Mouse (Mus musculus): ENCODE measurements around the gene Dtymk. TPM values are rescaled to one million over a fixed set of nuclear protein-coding genes. Genes with fewer than 3 reads are reported as not detected.

The Dtymk gene
- polyA plus RNA-seq, 1 experiment from 2014 or later = 231 TPM

GRCm38 (mm10) chr1:93810011-93810410, 8.3 kb upstream of the Dtymk start:
- 96% methylated on average over 3 of the region's 3 CpGs for WGBS
- Histone ChIP-seq H3K27me3 (ENCODE audit: control insufficient read depth, insufficient read depth, low read depth, low read length) (no peaks in the 10 kb centered on the region), H3K36me3 (ENCODE audit: control insufficient read depth, insufficient read depth, low read length) (peaks cover 64% of the 10 kb centered on the region), H3K9me3 (ENCODE audit: control insufficient read depth, low read length) (no peaks in the 10 kb centered on the region), H3K4me2 (ENCODE audit: low read depth, low read length) (no peak overlapping the region), H3K27ac (ENCODE audit: low read length) (no peak overlapping the region), H3K4me1 (replicated peaks; ENCODE audit: control insufficient read depth, insufficient read depth, low read length) (peaks cover 6% of the 10 kb centered on the region; the same call in 1 of the 2 replicates), H3K9ac (ENCODE audit: low read length) (no peak overlapping the region), H3K4me3 (ENCODE audit: low read length) (no peak overlapping the region)
- no peak for ATAC-seq (ENCODE audit: low read depth)

- 71% methylated on average over 4 of the region's 4 CpGs for WGBS
- no peak for ATAC-seq (ENCODE audit: low read depth)
- no peaks in the 10 kb centered on the region for H3K9me3 ChIP-seq (ENCODE audit: control insufficient read depth, low read length)
Measured at GRCm38 (mm10) chr1:93808871-93809270, 7.1 kb upstream of the Dtymk start.

DNA sequence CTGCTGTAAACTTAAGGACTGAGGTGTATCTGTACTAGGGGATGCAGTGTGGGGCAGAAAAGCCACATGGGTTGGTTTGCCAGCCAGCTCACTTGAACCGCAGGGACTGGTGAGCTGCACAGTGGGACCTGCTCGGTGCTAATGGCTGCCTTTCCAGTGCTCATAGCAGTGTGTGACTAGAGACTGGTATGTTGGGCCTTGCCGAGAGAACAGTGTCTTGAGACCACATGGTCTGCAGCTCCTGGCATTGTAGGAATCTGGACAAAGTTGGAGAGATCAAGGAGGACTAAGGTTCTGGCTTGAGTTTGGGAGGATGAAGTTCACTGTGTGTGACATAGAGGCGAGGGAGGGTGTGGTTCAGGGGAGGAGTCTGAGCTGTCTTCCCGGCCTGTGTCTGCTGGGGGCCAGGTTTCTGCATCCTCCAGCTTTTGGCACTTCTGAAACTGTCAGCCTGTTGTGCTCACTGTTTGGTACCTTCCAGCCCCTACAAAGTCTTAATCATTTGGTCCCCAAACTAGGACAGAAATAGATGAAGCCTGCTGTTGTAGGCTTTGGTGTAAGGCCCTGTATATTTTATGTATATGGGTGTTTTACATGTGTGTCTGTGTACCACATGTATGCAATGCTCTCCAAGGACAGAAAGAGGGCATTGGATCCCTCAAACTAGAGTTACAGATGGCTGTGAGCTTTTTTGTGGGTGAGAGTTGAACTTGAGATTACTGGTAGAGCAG, 3.7 kb upstream of the Dtymk start:
- H3K27me3 ChIP-seq (ENCODE audit: control insufficient read depth, insufficient read depth, low read depth, low read length) = no peaks in the 10 kb centered on the region
- no peaks in the 10 kb centered on the region for H3K9me3 ChIP-seq (ENCODE audit: control insufficient read depth, low read length)
- H3K27ac ChIP-seq (ENCODE audit: low read length) = no peak overlapping the region
- H3K4me2 ChIP-seq (ENCODE audit: low read depth, low read length) = no peak overlapping the region
- peaks cover 35% of the 10 kb centered on the region for H3K36me3 ChIP-seq (ENCODE audit: control insufficient read depth, insufficient read depth, low read length)
- ATAC-seq (ENCODE audit: low read depth) = no peak
- 60% methylated on average over 5 of the region's 5 CpGs for WGBS
- no peak overlapping the region for H3K4me3 ChIP-seq (ENCODE audit: low read length)
- 0 out of 2 replicates have a peak overlapping the region, but pooled peaks have one; percentile 23 for H3K9ac ChIP-seq (ENCODE audit: low read length)
- peaks cover 31% of the 10 kb centered on the region for H3K4me1 ChIP-seq (replicated peaks; ENCODE audit: control insufficient read depth, insufficient read depth, low read length)

More at GRCm38 (mm10) chr1:93808871-93809270, 7.1 kb upstream of the Dtymk start:
- no peak overlapping the region for H3K9ac ChIP-seq (ENCODE audit: low read length)
- peaks cover 13% of the 10 kb centered on the region for H3K4me1 ChIP-seq (replicated peaks; ENCODE audit: control insufficient read depth, insufficient read depth, low read length)
- peaks cover 55% of the 10 kb centered on the region for H3K36me3 ChIP-seq (ENCODE audit: control insufficient read depth, insufficient read depth, low read length)
- no peak overlapping the region for H3K27ac ChIP-seq (ENCODE audit: low read length)
- no peaks in the 10 kb centered on the region for H3K27me3 ChIP-seq (ENCODE audit: control insufficient read depth, insufficient read depth, low read depth, low read length)
- no peak overlapping the region for H3K4me2 ChIP-seq (ENCODE audit: low read depth, low read length)
- H3K4me3 ChIP-seq (ENCODE audit: low read length) = no peak overlapping the region

DNA sequence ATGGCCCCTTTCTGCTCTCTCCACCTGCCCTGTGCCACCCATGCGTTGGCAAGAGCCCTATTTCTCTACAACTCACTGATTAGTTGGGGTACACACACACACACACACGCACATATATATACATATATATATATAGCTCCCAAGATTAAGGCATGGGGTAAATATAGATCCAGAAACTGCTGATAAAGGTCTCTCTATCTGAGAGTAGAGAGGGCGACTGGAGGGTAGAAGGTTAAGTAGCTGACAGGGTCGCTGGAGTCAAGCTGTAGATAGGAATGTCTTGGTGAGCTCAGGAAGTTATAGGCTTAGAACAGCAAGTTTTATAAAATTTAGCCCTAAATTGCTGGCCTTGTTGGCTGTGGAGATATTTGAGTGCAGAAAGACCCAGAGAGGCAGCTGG, 3.1 kb upstream of the Dtymk start:
- Histone ChIP-seq H3K36me3 (ENCODE audit: control insufficient read depth, insufficient read depth, low read length) (peaks cover 33% of the 10 kb centered on the region), H3K9me3 (ENCODE audit: control insufficient read depth, low read length) (no peaks in the 10 kb centered on the region), H3K4me3 (ENCODE audit: low read length) (peak overlapping the region; percentile 85), H3K27ac (ENCODE audit: low read length) (no peak overlapping the region), H3K4me2 (ENCODE audit: low read depth, low read length) (peak overlapping the region; percentile 90), H3K4me1 (replicated peaks; ENCODE audit: control insufficient read depth, insufficient read depth, low read length) (peaks cover 33% of the 10 kb centered on the region), H3K27me3 (ENCODE audit: control insufficient read depth, insufficient read depth, low read depth, low read length) (no peaks in the 10 kb centered on the region), H3K9ac (ENCODE audit: low read length) (peak overlapping the region; percentile 91)
- ATAC-seq (ENCODE audit: low read depth) = no peak
- 70% methylated on average over 4 of the region's 4 CpGs for WGBS

DNA sequence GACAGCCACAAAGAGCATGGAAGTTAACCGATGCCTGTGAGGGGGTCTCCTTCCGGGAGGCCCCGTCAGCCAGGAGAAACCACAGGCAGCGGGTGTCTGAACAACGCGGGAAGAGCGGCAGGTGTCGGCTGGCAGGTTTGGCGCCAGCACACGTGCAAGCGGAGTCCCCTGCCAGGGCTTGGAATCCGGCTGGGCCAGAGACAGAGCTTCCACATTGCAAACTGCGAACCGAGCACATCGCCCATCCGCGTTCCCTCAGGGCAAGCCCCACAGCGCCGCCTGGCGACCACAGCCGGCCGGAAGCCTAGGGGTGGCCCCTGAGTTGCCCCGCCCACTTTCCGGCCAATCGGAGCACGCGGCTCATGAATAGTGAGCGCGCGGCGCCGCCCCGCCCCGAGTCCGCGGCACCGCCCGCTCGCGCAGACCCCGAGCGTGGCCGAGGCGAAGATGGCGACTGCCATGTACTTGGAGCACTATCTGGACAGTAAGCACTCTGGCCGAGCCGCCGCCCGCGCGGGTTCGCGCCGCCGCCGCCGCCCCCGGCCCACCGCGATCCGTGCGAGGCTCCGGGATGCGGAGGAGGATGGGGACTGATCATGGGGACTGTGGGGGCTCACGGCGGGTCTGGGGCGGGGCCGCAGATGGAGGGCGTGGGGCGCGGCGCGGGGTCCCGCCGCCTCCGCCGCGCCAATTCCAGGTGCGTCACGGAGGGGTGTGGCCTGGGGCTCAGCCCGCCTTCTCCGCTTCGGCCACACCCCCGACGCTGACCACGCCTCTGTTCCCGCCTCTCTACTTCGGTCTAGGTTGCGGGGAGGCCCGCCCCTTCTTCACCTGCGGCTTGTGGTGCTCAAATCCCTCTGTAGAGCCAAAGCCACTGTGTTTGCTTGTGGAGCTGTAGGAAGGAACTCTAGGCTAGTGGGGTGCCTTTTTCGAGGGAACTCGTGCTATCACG, 2.1 kb upstream of the Dtymk start, which contains the start of gene Ing5:
Gene Ing5, plus strand, starts transcription at position 410 of the 952 bp plus-strand sequence.
- ATAC-seq (ENCODE audit: low read depth) = peak; percentile 94
- no peaks in the 10 kb centered on the region for H3K27me3 ChIP-seq (ENCODE audit: control insufficient read depth, insufficient read depth, low read depth, low read length)
- H3K4me3 ChIP-seq (ENCODE audit: low read length) = peak within 1 kb of the TSS; percentile 85
- H3K9ac ChIP-seq (ENCODE audit: low read length) = peak within 1 kb of the TSS; percentile 91
- H3K4me1 ChIP-seq (replicated peaks; ENCODE audit: control insufficient read depth, insufficient read depth, low read length) = peaks cover 33% of the 10 kb centered on the region
- under 1% methylated on average over 59 of the region's 94 CpGs for WGBS
- peaks cover 34% of the 10 kb centered on the region for H3K36me3 ChIP-seq (ENCODE audit: control insufficient read depth, insufficient read depth, low read length)
- no peaks in the 10 kb centered on the region for H3K9me3 ChIP-seq (ENCODE audit: control insufficient read depth, low read length)
- peak within 1 kb of the TSS; percentile 90 for H3K4me2 ChIP-seq (ENCODE audit: low read depth, low read length)
- peak within 1 kb of the TSS; percentile 98 for H3K27ac ChIP-seq (ENCODE audit: low read length)

GRCm38 (mm10) chr1:93802771-93803170, 1.0 kb upstream of the Dtymk start:
- Histone ChIP-seq H3K4me2 (ENCODE audit: low read depth, low read length) (peak overlapping the region; percentile 90), H3K9me3 (ENCODE audit: control insufficient read depth, low read length) (no peaks in the 10 kb centered on the region), H3K27ac (ENCODE audit: low read length) (peak overlapping the region; percentile 93; the same call in 1 of the 2 replicates), H3K4me1 (replicated peaks; ENCODE audit: control insufficient read depth, insufficient read depth, low read length) (peaks cover 33% of the 10 kb centered on the region), H3K27me3 (ENCODE audit: control insufficient read depth, insufficient read depth, low read depth, low read length) (no peaks in the 10 kb centered on the region), H3K36me3 (ENCODE audit: control insufficient read depth, insufficient read depth, low read length) (peaks cover 29% of the 10 kb centered on the region), H3K4me3 (ENCODE audit: low read length) (no peak overlapping the region; the same call in 1 of the 2 replicates), H3K9ac (ENCODE audit: low read length) (no peak overlapping the region)
- 75% methylated on average over 5 of the region's 5 CpGs for WGBS
- ATAC-seq (ENCODE audit: low read depth) = no peak

DNA sequence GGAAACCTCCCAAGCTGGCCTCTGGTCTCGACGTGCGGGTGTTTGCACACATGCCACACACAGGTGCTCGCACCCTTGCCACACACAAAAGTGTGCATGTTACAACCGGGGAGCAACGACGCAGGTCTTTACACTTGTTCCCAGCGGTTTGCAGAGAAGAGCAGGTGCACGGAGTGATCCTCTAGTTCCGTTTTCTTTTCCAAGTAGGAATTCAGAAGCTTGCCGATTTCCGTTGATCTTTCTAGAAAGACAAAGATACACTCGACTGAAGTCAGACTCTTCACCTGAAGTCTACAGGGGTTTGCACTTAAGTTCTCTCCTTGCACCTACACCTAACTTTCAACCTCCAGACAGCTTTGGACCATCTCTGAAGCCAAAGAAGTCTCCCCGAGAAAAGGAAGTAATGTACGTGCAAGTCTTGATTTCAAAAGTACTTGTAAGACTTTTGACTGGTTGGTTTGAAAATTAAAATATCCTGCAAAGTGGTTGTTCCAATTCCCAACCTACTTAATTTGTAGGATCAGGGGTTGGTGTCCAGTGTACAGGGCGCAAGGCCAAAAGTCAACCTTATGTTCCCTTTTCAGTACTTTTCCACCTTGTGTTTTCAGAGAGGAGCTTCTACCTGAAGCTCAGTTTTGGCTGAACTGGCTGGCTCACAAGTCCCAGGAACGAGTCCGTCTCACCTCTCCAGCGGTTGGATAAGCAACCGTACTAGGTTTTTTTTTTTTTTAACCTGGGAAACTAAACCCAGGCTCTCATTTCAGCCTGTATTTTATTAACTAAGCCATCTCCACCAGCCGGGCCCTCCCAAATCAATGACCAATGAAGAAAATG, 847 bp downstream of the Dtymk start:
- ATAC-seq (ENCODE audit: low read depth) = no peak
- 66% methylated on average over 21 of the region's 21 CpGs for WGBS
- Histone ChIP-seq H3K9me3 (ENCODE audit: control insufficient read depth, low read length) (no peaks in the 10 kb centered on the region), H3K27me3 (ENCODE audit: control insufficient read depth, insufficient read depth, low read depth, low read length) (no peaks in the 10 kb centered on the region), H3K4me1 (replicated peaks; ENCODE audit: control insufficient read depth, insufficient read depth, low read length) (peaks cover 33% of the 10 kb centered on the region), H3K4me3 (ENCODE audit: low read length) (peak overlapping the region; percentile 92), H3K36me3 (ENCODE audit: control insufficient read depth, insufficient read depth, low read length) (peaks cover 20% of the 10 kb centered on the region), H3K27ac (ENCODE audit: low read length) (peak overlapping the region; percentile 93), H3K9ac (ENCODE audit: low read length) (peak overlapping the region; percentile 88), H3K4me2 (ENCODE audit: low read depth, low read length) (peak overlapping the region; percentile 85)

- Histone ChIP-seq H3K4me2 (ENCODE audit: low read depth, low read length) (no peak overlapping the region), H3K9me3 (ENCODE audit: control insufficient read depth, low read length) (no peaks in the 10 kb centered on the region), H3K9ac (ENCODE audit: low read length) (no peak overlapping the region), H3K36me3 (ENCODE audit: control insufficient read depth, insufficient read depth, low read length) (peaks cover 54% of the 10 kb centered on the region), H3K27ac (ENCODE audit: low read length) (no peak overlapping the region), H3K4me3 (ENCODE audit: low read length) (no peak overlapping the region), H3K27me3 (ENCODE audit: control insufficient read depth, insufficient read depth, low read depth, low read length) (no peaks in the 10 kb centered on the region), H3K4me1 (replicated peaks; ENCODE audit: control insufficient read depth, insufficient read depth, low read length) (peaks cover 7% of the 10 kb centered on the region)
- no peak for ATAC-seq (ENCODE audit: low read depth)
- 76% methylated on average over 8 of the region's 8 CpGs for WGBS
Measured at GRCm38 (mm10) chr1:93795886-93796285, 5.8 kb downstream of the Dtymk start.
